Mouse (Mus musculus) skeletal muscle tissue, adult 2 months (tissue): ENCODE results near the gene Dmbx1.

Source experiments
- DNase-seq: peaks from one replicate; pipeline ENCODE4 v3.0.0-alpha.2; 2012; ENCODE audit warnings: low read depth, low spot score

Dmbx1 gene

GRCm38 (mm10) chr4:115940681-115941080 lies 955 bp upstream of the Dmbx1 start:
- DNase-seq, result no peak

GRCm38 (mm10) chr4:115938276-115939160 lies 1.2 kb downstream of the Dmbx1 start:
- DNase-seq, result no peak

- DNase-seq, result no peak
Observed at GRCm38 (mm10) chr4:115937061-115937976, 2.4 kb downstream of the Dmbx1 start.

- no peak for DNase-seq
Observed at GRCm38 (mm10) chr4:115936646-115937045, 3.1 kb downstream of the Dmbx1 start.

- DNase-seq, result no peak
Observed at GRCm38 (mm10) chr4:115935835-115936581, 3.7 kb downstream of the Dmbx1 start.

- no peak for DNase-seq
Observed at GRCm38 (mm10) chr4:115931556-115932088, 8.1 kb downstream of the Dmbx1 start.

GRCm38 (mm10) chr4:115927637-115928036 lies 12.1 kb downstream of the Dmbx1 start:
- no peak for DNase-seq

GRCm38 (mm10) chr4:115923262-115923880 lies 16.4 kb downstream of the Dmbx1 start:
- no peak for DNase-seq

- DNase-seq, result no peak
Observed at GRCm38 (mm10) chr4:115922688-115923087, 17.0 kb downstream of the Dmbx1 start.

GRCm38 (mm10) chr4:115919911-115920310 lies 19.8 kb downstream of the Dmbx1 start:
- no peak for DNase-seq

- DNase-seq, result no peak
Observed at GRCm38 (mm10) chr4:115911586-115911985, 28.1 kb downstream of the Dmbx1 start.

- DNase-seq, result no peak
Observed at GRCm38 (mm10) chr4:115908641-115909040, 31.1 kb downstream of the Dmbx1 start.

- no peak for DNase-seq
Observed at GRCm38 (mm10) chr4:115907994-115908393, 31.7 kb downstream of the Dmbx1 start.

- no peak for DNase-seq
Observed at GRCm38 (mm10) chr4:115906791-115907190, 32.9 kb downstream of the Dmbx1 start.

GRCm38 (mm10) chr4:115905701-115906100 lies 34.0 kb downstream of the Dmbx1 start:
- DNase-seq, result no peak

- DNase-seq, result no peak
Observed at GRCm38 (mm10) chr4:115904375-115904774, 35.4 kb downstream of the Dmbx1 start.

- peak; percentile 38 for DNase-seq
Observed at GRCm38 (mm10) chr4:115902816-115903215, 36.9 kb downstream of the Dmbx1 start.

- DNase-seq, result no peak
Observed at GRCm38 (mm10) chr4:115897901-115898631, 41.7 kb downstream of the Dmbx1 start.

GRCm38 (mm10) chr4:115894281-115894680 lies 45.4 kb downstream of the Dmbx1 start:
- no peak for DNase-seq

GRCm38 (mm10) chr4:115890553-115890952 lies 49.2 kb downstream of the Dmbx1 start, which contains the start of gene 6430628N08Rik:
6430628N08Rik (plus strand) TSS chr4:115890665.
- no peak for DNase-seq
